Mouse (Mus musculus): ENCODE data around the gene Lsamp. TPM values are rescaled to one million over a fixed set of nuclear protein-coding genes. Genes with fewer than 3 reads are reported as not detected.

Lsamp gene
- not detected in 4 replicates for total RNA-seq (2023)

DNA sequence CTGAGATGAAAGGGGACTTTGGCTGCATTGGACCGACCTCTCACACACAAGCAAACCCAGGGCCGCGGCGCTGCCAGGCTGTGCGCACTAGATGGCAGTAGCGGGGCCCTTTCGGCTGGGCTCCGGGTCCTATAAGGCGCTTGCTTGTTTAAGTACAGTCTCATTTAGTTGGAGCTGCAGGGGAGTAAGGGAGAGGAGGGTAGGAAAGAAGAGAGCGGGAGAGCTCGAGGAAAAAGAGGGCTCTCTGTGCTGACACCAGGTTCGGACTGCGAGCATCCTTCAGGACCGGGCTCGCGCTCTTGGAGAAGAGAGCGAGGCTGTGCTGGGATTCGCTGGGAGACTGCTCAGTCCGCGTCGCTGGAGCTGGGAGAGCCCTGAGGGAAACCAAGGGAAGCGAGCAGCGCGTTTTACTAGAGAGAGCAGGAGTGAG is at the start of gene Lsamp:
Gene Lsamp (plus strand): TSS at position 157 of the 430 bp plus-strand sequence.

